Mouse (Mus musculus): ENCODE results near the gene Grin2c. TPM values are rescaled to one million over a fixed set of nuclear protein-coding genes. Genes with fewer than 3 reads are reported as not detected.
A peak's percentile ranks its signal among the peaks of the same experiment; 100 is the strongest.

Gene Grin2c
- polyA plus RNA-seq, 1 experiment from 2014 or later = not detected

GRCm38 (mm10) chr11:115283486-115283765, 16.4 kb upstream of the Grin2c start:
- DNase-seq (ENCODE audit: low read depth, low spot score) (no peak), ATAC-seq (peak; percentile 12)
- in situ Hi-C loops (cut with MboI; ENCODE audit: low pct_unique_long_range_greater_than_20kb) = no loop called here
- ChIA-PET POLR2A (no interaction called here), CTCF (no interaction called here)
- no peak for TF ChIP-seq CTCF (IDR thresholded peaks at IDR 0.05)
- no peaks in the 10 kb centered on the region for H3K27me3 ChIP-seq

- DNase-seq (ENCODE audit: low read depth, low spot score) (no peak), ATAC-seq (peak; percentile 3)
- no peaks in the 10 kb centered on the region for H3K27me3 ChIP-seq
- in situ Hi-C loops (cut with MboI; ENCODE audit: low pct_unique_long_range_greater_than_20kb) = no loop called here
- TF ChIP-seq CTCF (IDR thresholded peaks at IDR 0.05) = no peak
- ChIA-PET POLR2A (no interaction called here), CTCF (no interaction called here)
Measured at GRCm38 (mm10) chr11:115282723-115283485, 15.9 kb upstream of the Grin2c start.

- H3K27me3 ChIP-seq = no peaks in the 10 kb centered on the region
- ChIA-PET POLR2A (no interaction called here), CTCF (interaction anchor here (1.1 kb wide), 1 partner anchor 8 kb away, joined by 3 read pairs; no protein-coding TSS in a partner anchor)
- ATAC-seq (no peak), DNase-seq (ENCODE audit: low read depth, low spot score) (no peak)
- TF ChIP-seq CTCF (IDR thresholded peaks at IDR 0.05) = no peak
- in situ Hi-C loops (cut with MboI; ENCODE audit: low pct_unique_long_range_greater_than_20kb) = no loop called here
Measured at GRCm38 (mm10) chr11:115282295-115282694, 15.3 kb upstream of the Grin2c start.

- ATAC-seq (no peak), DNase-seq (ENCODE audit: low read depth, low spot score) (no peak)
- ChIA-PET POLR2A (no interaction called here), CTCF (no interaction called here)
- in situ Hi-C loops (cut with MboI; ENCODE audit: low pct_unique_long_range_greater_than_20kb) = no loop called here
- no peak for TF ChIP-seq CTCF (IDR thresholded peaks at IDR 0.05)
- H3K27me3 ChIP-seq = no peaks in the 10 kb centered on the region
Measured at GRCm38 (mm10) chr11:115279726-115280125, 12.7 kb upstream of the Grin2c start.

- DNase-seq (ENCODE audit: low read depth, low spot score) = no peak
- no peak for ATAC-seq
- ChIA-PET POLR2A (no interaction called here), CTCF (interaction anchor here (2.4 kb wide), 1 partner anchor 13 kb away, joined by 9 read pairs; no protein-coding TSS in a partner anchor)
- in situ Hi-C loops (cut with MboI; ENCODE audit: low pct_unique_long_range_greater_than_20kb) = no loop called here
- TF ChIP-seq CTCF (IDR thresholded peaks at IDR 0.05) = no peak
- H3K27me3 ChIP-seq = no peaks in the 10 kb centered on the region
Measured at GRCm38 (mm10) chr11:115278176-115278575, 11.1 kb upstream of the Grin2c start.

GRCm38 (mm10) chr11:115277604-115277975, 10.5 kb upstream of the Grin2c start:
- POLR2A ChIA-PET = interaction anchor here (1.1 to 1.4 kb wide), 3 partner anchors 9 to 91 kb away, joined by 3 to 4 read pairs (median 4); no protein-coding TSS in a partner anchor
- H3K27me3 ChIP-seq = no peaks in the 10 kb centered on the region
- ATAC-seq (no peak), DNase-seq (ENCODE audit: low read depth, low spot score) (no peak)
- in situ Hi-C loops (cut with MboI; ENCODE audit: low pct_unique_long_range_greater_than_20kb) = no loop called here
- no peak for TF ChIP-seq CTCF (IDR thresholded peaks at IDR 0.05)
- CTCF ChIA-PET = interaction anchor here (0.9 to 2.4 kb wide), 3 partner anchors 14 to 66 kb away, joined by 3 to 9 read pairs (median 3); no protein-coding TSS in a partner anchor

- ChIA-PET POLR2A (interaction anchor here (0.6 to 1.4 kb wide), 5 partner anchors 9 to 91 kb away, joined by 3 to 4 read pairs (median 4); no protein-coding TSS in a partner anchor), CTCF (interaction anchor here (0.9 to 4.2 kb wide), 6 partner anchors 14 to 116 kb away, joined by 3 to 23 read pairs (median 6); no protein-coding TSS in a partner anchor)
- ATAC-seq (peak; percentile 88), DNase-seq (ENCODE audit: low read depth, low spot score) (peak; percentile 100)
- TF ChIP-seq CTCF (IDR thresholded peaks at IDR 0.05) = no peak
- in situ Hi-C loops (cut with MboI; ENCODE audit: low pct_unique_long_range_greater_than_20kb) = no loop called here
- no peaks in the 10 kb centered on the region for H3K27me3 ChIP-seq
Measured at GRCm38 (mm10) chr11:115276780-115277603, 9.9 kb upstream of the Grin2c start, which contains the start of gene Fdxr. Gene Fdxr, minus strand, starts transcription at chr11:115277050.

- TF ChIP-seq CTCF (IDR thresholded peaks at IDR 0.05) = no peak
- in situ Hi-C loops (cut with MboI; ENCODE audit: low pct_unique_long_range_greater_than_20kb) = no loop called here
- ATAC-seq (no peak), DNase-seq (ENCODE audit: low read depth, low spot score) (no peak)
- H3K27me3 ChIP-seq = no peaks in the 10 kb centered on the region
- ChIA-PET CTCF (interaction anchor here (1.3 to 4.2 kb wide), 4 partner anchors 15 to 115 kb away, joined by 3 to 23 read pairs (median 8); no protein-coding TSS in a partner anchor), POLR2A (interaction anchor here (1.1 to 1.4 kb wide), 4 partner anchors 8 to 61 kb away, joined by 3 to 4 read pairs (median 3); no protein-coding TSS in a partner anchor)
Measured at GRCm38 (mm10) chr11:115275954-115276353, 8.9 kb upstream of the Grin2c start.

- no peak for TF ChIP-seq CTCF (IDR thresholded peaks at IDR 0.05)
- ATAC-seq = no peak
- H3K27me3 ChIP-seq = no peaks in the 10 kb centered on the region
- POLR2A ChIA-PET = interaction anchor here (1.1 to 1.4 kb wide), 3 partner anchors 12 to 71 kb away, joined by 3 read pairs; no protein-coding TSS in a partner anchor
- in situ Hi-C loops (cut with MboI; ENCODE audit: low pct_unique_long_range_greater_than_20kb) = no loop called here
- no peak for DNase-seq (ENCODE audit: low read depth, low spot score)
- CTCF ChIA-PET = interaction anchor here (1.1 to 4.2 kb wide), 4 partner anchors 16 to 115 kb away, joined by 3 to 23 read pairs (median 8); partner anchors contain the start of genes Nat9 and Tmem104
Measured at GRCm38 (mm10) chr11:115275509-115275908, 8.5 kb upstream of the Grin2c start.

GRCm38 (mm10) chr11:115274771-115275170, 7.7 kb upstream of the Grin2c start:
- in situ Hi-C loops (cut with MboI; ENCODE audit: low pct_unique_long_range_greater_than_20kb) = loop anchor here (5.0 kb wide), 1 partner anchor 72 kb away; no protein-coding TSS in a partner anchor
- no peak for TF ChIP-seq CTCF (IDR thresholded peaks at IDR 0.05)
- POLR2A ChIA-PET = interaction anchor here (1.1 to 1.4 kb wide), 2 partner anchors 31 to 70 kb away, joined by 3 read pairs; no protein-coding TSS in a partner anchor
- H3K27me3 ChIP-seq = no peaks in the 10 kb centered on the region
- DNase-seq (ENCODE audit: low read depth, low spot score) (no peak), ATAC-seq (no peak)
- CTCF ChIA-PET = interaction anchor here (1.1 to 4.2 kb wide), 2 partner anchors 73 to 87 kb away, joined by 3 to 23 read pairs; partner anchors contain the start of genes Nat9 and Tmem104
